Mouse (Mus musculus): ENCODE measurements around the gene Otud7b. TPM values are rescaled to one million over a fixed set of nuclear protein-coding genes. Genes with fewer than 3 reads are reported as not detected.

Gene Otud7b
- polyA plus RNA-seq, 1 experiment from 2014 or later: 26.1 TPM

DNA sequence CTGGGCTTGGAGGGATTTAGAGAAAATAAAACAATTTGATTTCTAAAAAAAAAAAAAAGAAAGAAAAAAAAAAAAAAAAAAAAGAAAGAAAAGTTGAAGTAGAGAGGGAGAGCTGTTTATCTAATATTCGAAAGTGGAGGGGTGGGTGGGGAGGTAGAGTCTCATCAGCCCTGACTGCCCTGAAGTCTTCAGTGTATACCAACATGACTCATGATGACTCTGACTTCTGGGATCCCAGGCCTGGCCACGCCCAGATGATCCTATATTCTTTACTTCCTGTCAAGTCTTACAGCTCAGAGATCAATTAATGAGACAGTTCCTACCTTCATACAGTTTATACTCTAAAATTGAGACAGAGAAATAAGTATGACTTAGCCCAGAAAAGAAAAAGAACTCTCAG lies 17.1 kb upstream of the Otud7b start:
- no peak for ATAC-seq (ENCODE audit: insufficient number of reproducible peaks, low FRiP score, low TSS enrichment, low read depth)
- 60% methylated on average over 2 of the region's 2 CpGs for WGBS
- no peaks in the 10 kb centered on the region for H3K36me3 ChIP-seq
- no peak overlapping the region for H3K4me3 ChIP-seq (replicated peaks)
- H3K27ac ChIP-seq (replicated peaks): no peak overlapping the region
- no peaks in the 10 kb centered on the region for H3K27me3 ChIP-seq
- no peak overlapping the region for H3K9ac ChIP-seq
- H3K4me2 ChIP-seq (replicated peaks): no peak overlapping the region
- H3K9me3 ChIP-seq (replicated peaks): no peaks in the 10 kb centered on the region
- no peaks in the 10 kb centered on the region for H3K4me1 ChIP-seq

DNA sequence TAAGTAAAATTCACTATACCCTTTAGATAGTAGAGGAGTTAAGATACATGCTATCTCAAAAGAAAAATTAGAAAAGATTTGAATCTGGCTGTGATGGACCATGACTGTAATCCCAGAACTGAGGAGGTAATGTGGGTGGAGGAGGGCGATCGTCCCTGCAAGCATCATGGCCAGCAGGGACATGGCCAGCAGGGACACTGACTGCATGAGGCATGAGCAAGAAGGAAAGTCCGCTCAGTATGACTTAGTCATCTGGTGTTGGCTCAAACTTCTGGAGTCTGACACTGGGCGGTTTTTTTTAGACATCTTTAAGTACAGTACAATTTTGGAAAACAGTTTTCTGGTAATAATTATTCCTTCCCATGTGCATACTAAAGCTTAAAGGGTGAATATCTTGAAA lies 16.5 kb upstream of the Otud7b start:
- H3K4me1 ChIP-seq: no peaks in the 10 kb centered on the region
- no peaks in the 10 kb centered on the region for H3K9me3 ChIP-seq (replicated peaks)
- no peaks in the 10 kb centered on the region for H3K27me3 ChIP-seq
- no peak for ATAC-seq (ENCODE audit: insufficient number of reproducible peaks, low FRiP score, low TSS enrichment, low read depth)
- no peak overlapping the region for H3K9ac ChIP-seq
- no peak overlapping the region for H3K4me3 ChIP-seq (replicated peaks)
- H3K36me3 ChIP-seq: no peaks in the 10 kb centered on the region
- WGBS: 64% methylated on average over 4 of the region's 4 CpGs
- no peak overlapping the region for H3K4me2 ChIP-seq (replicated peaks)
- H3K27ac ChIP-seq (replicated peaks): no peak overlapping the region

DNA sequence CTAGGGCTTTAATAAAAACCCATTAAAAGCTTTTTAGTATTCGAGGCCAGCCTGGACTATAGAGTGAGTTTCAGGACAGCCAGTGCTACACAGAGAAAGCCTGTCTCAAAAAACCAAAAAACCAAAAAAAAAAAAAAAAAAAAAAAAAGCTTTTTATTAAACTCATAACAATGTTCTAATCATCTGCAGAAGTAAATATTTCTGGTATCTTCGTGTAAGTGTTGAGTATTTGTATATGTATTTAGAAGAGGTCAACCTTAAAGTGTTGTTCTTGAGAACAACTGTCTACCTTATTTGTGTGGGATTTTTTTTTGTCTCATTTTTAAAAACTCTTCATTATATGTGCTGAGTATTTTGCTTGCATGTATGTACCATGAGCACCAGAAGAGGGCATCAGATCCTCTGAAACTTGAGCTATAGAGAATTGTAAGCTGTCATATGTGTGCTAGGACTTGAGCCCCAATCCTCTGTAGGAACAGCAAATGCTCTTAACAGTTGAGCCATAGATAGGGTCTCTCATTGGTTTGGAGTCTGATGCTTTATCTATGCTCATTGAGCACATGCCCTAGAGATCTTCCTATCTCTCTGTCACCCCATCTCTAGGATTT lies 14.3 kb upstream of the Otud7b start:
- no peak overlapping the region for H3K4me3 ChIP-seq (replicated peaks)
- no peak for ATAC-seq (ENCODE audit: insufficient number of reproducible peaks, low FRiP score, low TSS enrichment, low read depth)
- H3K4me1 ChIP-seq: no peaks in the 10 kb centered on the region
- no peaks in the 10 kb centered on the region for H3K9me3 ChIP-seq (replicated peaks)
- no peaks in the 10 kb centered on the region for H3K36me3 ChIP-seq
- H3K9ac ChIP-seq: no peak overlapping the region
- no peaks in the 10 kb centered on the region for H3K27me3 ChIP-seq
- WGBS: 57% methylated on average over 2 of the region's 2 CpGs
- H3K27ac ChIP-seq (replicated peaks): no peak overlapping the region
- H3K4me2 ChIP-seq (replicated peaks): no peak overlapping the region

DNA sequence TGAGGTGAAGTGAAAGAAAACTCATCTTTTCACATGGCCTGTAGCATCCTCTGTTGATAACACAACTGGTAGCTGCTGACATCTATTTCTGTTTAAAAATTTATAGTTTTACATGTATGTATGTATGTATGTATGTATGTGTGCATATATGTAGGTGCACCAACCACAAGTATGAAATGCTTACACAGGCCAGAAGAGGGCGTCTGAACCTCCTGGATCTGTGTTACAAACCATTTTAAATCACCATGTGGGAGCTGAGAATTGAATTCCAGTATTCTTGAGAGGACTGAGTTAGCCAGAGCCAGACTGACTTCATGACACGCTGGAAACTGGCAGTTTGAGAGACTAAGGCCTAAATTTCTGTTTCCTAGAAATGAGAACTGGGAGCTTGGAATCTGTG lies 13.2 kb upstream of the Otud7b start:
- Histone ChIP-seq H3K27ac (replicated peaks) (no peak overlapping the region), H3K9ac (no peak overlapping the region), H3K36me3 (no peaks in the 10 kb centered on the region), H3K27me3 (no peaks in the 10 kb centered on the region), H3K4me3 (replicated peaks) (no peak overlapping the region), H3K4me2 (replicated peaks) (no peak overlapping the region), H3K9me3 (replicated peaks) (no peaks in the 10 kb centered on the region), H3K4me1 (no peaks in the 10 kb centered on the region)
- WGBS: 67% methylated on average over 2 of the region's 2 CpGs
- no peak for ATAC-seq (ENCODE audit: insufficient number of reproducible peaks, low FRiP score, low TSS enrichment, low read depth)

DNA sequence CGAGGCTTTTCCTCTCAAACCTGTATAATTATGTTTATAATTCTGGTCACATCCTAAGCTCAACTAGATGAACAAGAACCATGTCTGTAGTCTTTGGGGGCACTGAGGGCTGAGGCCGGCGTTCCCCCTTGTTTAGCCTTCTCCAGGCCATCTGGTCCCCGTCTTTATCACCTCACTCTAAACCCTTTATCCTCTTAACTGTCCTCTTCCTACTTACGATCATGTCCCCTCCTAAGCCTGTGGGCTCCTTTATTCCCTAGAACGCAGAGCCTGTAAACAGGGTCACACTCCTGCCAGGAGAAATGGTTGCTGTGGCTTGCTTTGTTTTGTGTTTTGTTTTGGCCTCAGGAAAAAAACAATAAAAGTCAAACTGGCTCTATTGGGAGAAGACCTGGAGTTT lies 12.4 kb upstream of the Otud7b start:
- no peaks in the 10 kb centered on the region for H3K4me1 ChIP-seq
- H3K9me3 ChIP-seq (replicated peaks): no peaks in the 10 kb centered on the region
- H3K4me2 ChIP-seq (replicated peaks): no peak overlapping the region
- H3K4me3 ChIP-seq (replicated peaks): no peak overlapping the region
- H3K27me3 ChIP-seq: no peaks in the 10 kb centered on the region
- WGBS: 74% methylated on average over 6 of the region's 6 CpGs
- H3K36me3 ChIP-seq: no peaks in the 10 kb centered on the region
- H3K9ac ChIP-seq: no peak overlapping the region
- H3K27ac ChIP-seq (replicated peaks): no peak overlapping the region
- no peak for ATAC-seq (ENCODE audit: insufficient number of reproducible peaks, low FRiP score, low TSS enrichment, low read depth)

DNA sequence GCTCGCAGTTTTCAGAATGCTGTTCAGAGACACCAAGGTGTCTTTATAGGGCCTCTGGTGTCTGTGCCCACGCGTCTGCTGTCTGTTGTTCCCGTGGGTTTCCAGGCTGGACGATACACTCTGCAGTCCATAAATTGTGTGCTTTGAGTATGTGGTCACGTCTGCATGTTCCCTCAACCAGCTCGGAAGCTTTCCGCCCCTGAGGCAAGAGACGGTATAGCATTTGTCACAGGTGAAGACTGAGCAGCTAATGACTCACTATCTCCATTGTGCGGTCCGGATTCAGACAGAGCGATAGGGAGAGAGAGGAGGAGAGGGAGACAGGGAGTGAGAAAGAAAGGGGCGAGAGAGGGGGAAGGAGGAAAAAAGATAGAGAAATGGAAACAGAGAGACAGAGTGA lies 10.8 kb upstream of the Otud7b start:
- H3K36me3 ChIP-seq: no peaks in the 10 kb centered on the region
- no peaks in the 10 kb centered on the region for H3K27me3 ChIP-seq
- H3K4me2 ChIP-seq (replicated peaks): no peak overlapping the region
- WGBS: 61% methylated on average over 13 of the region's 13 CpGs
- no peak overlapping the region for H3K4me3 ChIP-seq (replicated peaks)
- no peaks in the 10 kb centered on the region for H3K4me1 ChIP-seq
- H3K9ac ChIP-seq: no peak overlapping the region
- no peaks in the 10 kb centered on the region for H3K9me3 ChIP-seq (replicated peaks)
- no peak for ATAC-seq (ENCODE audit: insufficient number of reproducible peaks, low FRiP score, low TSS enrichment, low read depth)
- no peak overlapping the region for H3K27ac ChIP-seq (replicated peaks)

DNA sequence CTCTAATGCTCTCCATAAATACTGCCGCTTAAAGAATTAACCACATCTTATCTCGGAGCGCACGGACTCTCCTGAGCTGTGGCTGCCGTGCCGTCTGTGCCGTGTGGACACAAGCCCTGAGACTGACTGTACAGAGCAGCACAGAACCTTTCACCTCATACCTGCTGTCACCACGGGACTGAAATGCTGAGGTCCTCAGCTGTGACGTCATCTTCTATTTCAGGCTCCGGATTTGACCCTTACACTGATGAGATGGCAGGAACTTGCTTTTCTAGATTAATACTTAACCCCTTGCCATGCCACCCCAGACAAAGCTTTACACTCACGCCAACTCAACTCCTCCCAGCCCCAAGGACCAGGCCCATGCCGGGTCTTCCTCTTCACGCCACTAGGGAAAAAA lies 10.1 kb upstream of the Otud7b start:
- no peaks in the 10 kb centered on the region for H3K4me1 ChIP-seq
- H3K9ac ChIP-seq: no peak overlapping the region
- no peak overlapping the region for H3K4me3 ChIP-seq (replicated peaks)
- no peak overlapping the region for H3K27ac ChIP-seq (replicated peaks)
- no peak overlapping the region for H3K4me2 ChIP-seq (replicated peaks)
- no peak for ATAC-seq (ENCODE audit: insufficient number of reproducible peaks, low FRiP score, low TSS enrichment, low read depth)
- H3K27me3 ChIP-seq: no peaks in the 10 kb centered on the region
- 74% methylated on average over 13 of the region's 13 CpGs for whole genome bisulfite sequencing
- H3K36me3 ChIP-seq: no peaks in the 10 kb centered on the region
- H3K9me3 ChIP-seq (replicated peaks): no peaks in the 10 kb centered on the region

DNA sequence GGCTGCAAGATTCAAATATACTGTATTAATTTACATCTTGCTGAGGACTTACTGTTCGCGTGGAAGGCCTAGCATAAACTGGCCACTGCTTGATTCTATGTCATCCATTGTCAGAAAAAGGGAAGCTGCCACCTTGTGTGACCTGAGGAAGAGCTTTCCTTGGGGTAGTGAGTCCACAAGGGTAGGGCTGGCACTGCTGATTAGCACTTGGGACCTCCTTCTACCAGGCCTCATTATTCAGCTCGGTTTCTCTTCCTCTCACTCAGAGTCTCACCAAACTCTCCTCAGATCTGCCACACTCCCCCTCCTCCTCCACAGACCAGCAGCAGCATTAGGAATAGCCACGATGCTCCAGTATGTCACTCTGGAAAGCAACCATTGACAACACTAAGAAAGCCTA lies 6.2 kb upstream of the Otud7b start:
- no peak overlapping the region for H3K4me3 ChIP-seq (replicated peaks)
- WGBS: 70% methylated on average over 4 of the region's 4 CpGs
- no peaks in the 10 kb centered on the region for H3K9me3 ChIP-seq (replicated peaks)
- H3K36me3 ChIP-seq: no peaks in the 10 kb centered on the region
- no peak overlapping the region for H3K9ac ChIP-seq
- no peak overlapping the region for H3K27ac ChIP-seq (replicated peaks)
- peaks cover 7% of the 10 kb centered on the region for H3K4me1 ChIP-seq
- H3K4me2 ChIP-seq (replicated peaks): no peak overlapping the region
- H3K27me3 ChIP-seq: no peaks in the 10 kb centered on the region
- no peak for ATAC-seq (ENCODE audit: insufficient number of reproducible peaks, low FRiP score, low TSS enrichment, low read depth)

DNA sequence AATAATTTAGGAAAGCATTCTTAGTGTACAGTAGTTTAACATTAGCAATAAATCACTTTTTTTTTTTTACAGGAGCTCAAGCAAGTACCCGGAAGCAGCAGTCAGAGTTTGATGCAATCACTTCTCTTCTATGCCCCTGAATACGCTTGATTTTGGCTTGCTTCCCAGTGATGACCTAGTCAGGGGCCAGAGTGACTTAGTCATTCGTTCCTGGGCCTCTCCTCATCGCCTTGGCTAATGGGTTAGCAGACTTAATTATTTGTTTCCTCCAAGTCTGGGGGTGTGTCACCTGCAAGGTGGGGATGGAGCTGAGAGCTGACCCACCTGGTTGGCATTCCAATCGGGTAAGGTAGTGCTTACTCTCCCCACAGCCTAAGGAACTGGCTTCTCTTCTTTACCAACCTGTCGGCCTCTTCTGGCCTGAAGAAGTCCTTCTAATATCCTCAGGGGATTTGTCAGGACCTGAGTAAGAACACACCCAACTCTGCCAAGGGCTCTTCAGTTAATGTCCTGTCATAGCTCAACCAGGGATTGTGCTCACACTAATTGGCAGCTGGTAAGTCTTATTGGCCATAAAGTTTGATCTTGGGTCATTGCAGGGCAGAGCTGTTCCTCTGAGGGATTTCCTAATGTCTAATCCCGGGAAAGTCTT lies 5.6 kb upstream of the Otud7b start:
- no peak; the same call in 1 of the 2 replicates for ATAC-seq (ENCODE audit: insufficient number of reproducible peaks, low FRiP score, low TSS enrichment, low read depth)
- Histone ChIP-seq H3K4me1 (peaks cover 7% of the 10 kb centered on the region), H3K9me3 (replicated peaks) (no peaks in the 10 kb centered on the region), H3K4me2 (replicated peaks) (no peak overlapping the region), H3K4me3 (replicated peaks) (no peak overlapping the region), H3K27me3 (no peaks in the 10 kb centered on the region), H3K9ac (no peak overlapping the region), H3K36me3 (no peaks in the 10 kb centered on the region), H3K27ac (replicated peaks) (no peak overlapping the region)
- 48% methylated on average over 7 of the region's 7 CpGs for WGBS

DNA sequence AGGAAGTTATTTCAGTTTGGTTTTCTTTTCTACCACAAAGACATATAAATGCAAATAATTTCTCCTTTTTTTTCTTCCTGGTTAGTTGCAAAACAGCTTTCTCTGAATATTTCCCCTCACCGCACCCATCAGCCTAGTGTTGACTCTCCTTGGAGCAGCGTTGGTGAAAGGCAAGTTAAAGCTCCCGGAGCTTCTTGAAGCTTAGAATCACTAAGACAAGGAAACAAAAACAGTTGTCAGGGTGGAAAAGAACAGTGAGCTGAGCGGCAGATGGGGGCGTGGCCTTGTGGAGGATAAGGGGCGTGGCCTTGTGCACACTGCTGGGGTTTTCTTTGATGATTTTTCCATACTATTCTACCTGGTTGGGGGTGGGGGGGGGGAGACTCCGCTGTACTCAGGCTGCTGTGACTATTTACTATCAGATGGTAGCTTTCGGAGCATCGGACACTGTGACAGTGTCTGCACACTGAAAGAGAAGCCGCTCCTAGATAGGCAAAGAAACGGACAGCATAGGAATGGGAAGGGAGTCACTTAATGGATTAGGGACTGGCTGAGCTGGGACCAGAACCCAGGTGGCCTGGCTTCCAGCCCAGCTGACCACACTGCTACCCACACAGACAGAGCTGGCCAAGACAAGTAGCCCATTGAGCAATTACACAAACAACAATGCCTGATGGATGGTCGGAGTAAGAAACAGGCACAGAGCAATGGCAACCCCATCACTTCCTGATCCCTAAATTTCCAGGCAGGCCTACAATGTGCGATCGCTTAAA lies 2.0 kb upstream of the Otud7b start:
- Histone ChIP-seq H3K4me3 (replicated peaks) (peak overlapping the region; percentile 20; the same call in 1 of the 2 replicates), H3K27ac (replicated peaks) (no peak overlapping the region), H3K4me1 (peaks cover 18% of the 10 kb centered on the region), H3K4me2 (replicated peaks) (peak overlapping the region; percentile 42), H3K27me3 (no peaks in the 10 kb centered on the region), H3K9ac (no peak overlapping the region), H3K9me3 (replicated peaks) (no peaks in the 10 kb centered on the region), H3K36me3 (no peaks in the 10 kb centered on the region)
- 15% methylated on average over 14 of the region's 14 CpGs for WGBS
- no peak for ATAC-seq (ENCODE audit: insufficient number of reproducible peaks, low FRiP score, low TSS enrichment, low read depth)

DNA sequence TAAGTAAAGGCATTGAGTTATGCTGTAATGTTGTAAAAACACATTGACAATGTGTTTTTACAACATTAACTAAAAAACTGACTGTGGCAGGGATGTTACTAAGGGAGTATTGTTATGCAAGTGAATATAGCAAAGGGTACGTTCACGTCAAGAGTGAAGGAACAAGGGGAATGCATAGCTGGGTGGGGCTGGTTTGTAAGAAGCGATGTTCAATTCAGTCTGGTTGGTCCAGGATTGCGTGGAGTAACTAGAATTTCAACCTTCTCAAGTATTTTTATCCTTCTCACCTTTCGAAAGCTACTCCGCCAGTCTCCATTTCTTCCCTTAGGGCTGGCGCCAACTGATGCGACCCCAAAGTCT lies 446 bp upstream of the Otud7b start:
- ATAC-seq (ENCODE audit: insufficient number of reproducible peaks, low FRiP score, low TSS enrichment, low read depth): peak; percentile 64
- under 1% methylated on average over 8 of the region's 8 CpGs for WGBS
- Histone ChIP-seq H3K9me3 (replicated peaks) (no peaks in the 10 kb centered on the region), H3K4me2 (replicated peaks) (peak overlapping the region; percentile 85), H3K9ac (peak overlapping the region; percentile 86), H3K4me3 (replicated peaks) (peak overlapping the region; percentile 73), H3K4me1 (peaks cover 18% of the 10 kb centered on the region), H3K27ac (replicated peaks) (peak overlapping the region; percentile 94), H3K36me3 (no peaks in the 10 kb centered on the region), H3K27me3 (no peaks in the 10 kb centered on the region)
